Mouse (Mus musculus) heart, embryonic 10.5 days (tissue): ENCODE measurements around the gene Caskin1. TPM values are rescaled to one million over a fixed set of nuclear protein-coding genes. Genes with fewer than 3 reads are reported as not detected.

ENCODE experiments used
- DNase-seq: peaks from one replicate; pipeline ENCODE4 v3.0.0-alpha.2; 2017; ENCODE audit warnings: low spot score
- H3K27ac ChIP-seq: fragments of 300-500 bp; sonication (generic); 2 replicates; pipeline ENCODE4 v1.5.1; 2016; ENCODE audit warnings: mild to moderate bottlenecking
- H3K27me3 ChIP-seq: fragments of 300-500 bp; sonication (generic); 2 replicates; pipeline ENCODE4 v1.6.1; 2016; ENCODE audit warnings: mild to moderate bottlenecking; ENCODE audit not compliant: poor library complexity, insufficient read depth, severe bottlenecking
- H3K36me3 ChIP-seq: fragments of 300-500 bp; sonication (generic); 2 replicates; pipeline ENCODE4 v1.6.1; 2016; ENCODE audit warnings: mild to moderate bottlenecking, moderate library complexity
- H3K4me1 ChIP-seq: fragments of 300-500 bp; sonication (generic); 2 replicates; pipeline ENCODE4 v1.6.1; 2016; ENCODE audit warnings: mild to moderate bottlenecking
- H3K4me3 ChIP-seq: fragments of 300-500 bp; sonication (generic); 2 replicates; pipeline ENCODE4 v1.5.1; 2016; ENCODE audit warnings: mild to moderate bottlenecking, moderate library complexity
- H3K9me3 ChIP-seq: fragments of 300-500 bp; sonication (generic); 2 replicates; pipeline ENCODE4 v1.6.1; 2016; ENCODE audit warnings: mild to moderate bottlenecking, moderate library complexity
- WGBS: fragments of 180-500 bp; shearing (Covaris S2); methylation state at CpG from one replicate; pipeline ENCODE4 v1.1.7; 2016; 5-methylcytosine and 5-hydroxymethylcytosine counted together
- polyA plus RNA-seq: library from polyadenylated mRNA; unstranded; fragments of >200 nt; fragmentation: Nextera tagmentation; extraction: Ambion mirVana; gene quantifications from 2 replicates; pipeline ENCODE4 v1.2.1, GENCODE M21; 2016

Gene Caskin1
- polyA plus RNA-seq, 1 experiment from 2014 or later: 1.4 TPM

DNA sequence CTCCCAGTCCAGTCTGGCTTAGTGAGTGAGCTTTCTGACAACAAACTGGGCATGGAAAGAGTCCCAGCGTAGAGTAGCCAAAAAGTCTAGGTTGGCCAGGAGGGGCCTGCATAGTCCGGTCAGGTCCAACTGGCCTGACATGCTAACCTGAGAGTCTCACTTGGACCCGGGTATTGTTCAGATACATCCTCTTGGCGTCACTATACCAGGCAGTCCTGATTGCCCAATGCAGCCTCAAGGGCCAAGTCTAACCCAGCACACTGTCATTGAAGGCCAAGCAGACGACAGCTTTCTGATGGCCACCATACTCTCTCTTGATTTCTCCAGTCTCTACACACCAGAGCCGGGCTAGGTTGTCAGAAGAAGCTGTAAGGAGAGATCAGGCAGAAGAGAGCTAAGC is 12.8 kb upstream of the Caskin1 start:
- peak; percentile 60 for DNase-seq
- no peak overlapping the region for H3K27ac ChIP-seq
- no peak overlapping the region for H3K4me3 ChIP-seq
- H3K4me1 ChIP-seq: peaks cover 54% of the 10 kb centered on the region
- H3K9me3 ChIP-seq: no peaks in the 10 kb centered on the region
- peaks cover 52% of the 10 kb centered on the region for H3K36me3 ChIP-seq
- no peaks in the 10 kb centered on the region for H3K27me3 ChIP-seq
- WGBS: 90% methylated on average over 6 of the region's 6 CpGs

DNA sequence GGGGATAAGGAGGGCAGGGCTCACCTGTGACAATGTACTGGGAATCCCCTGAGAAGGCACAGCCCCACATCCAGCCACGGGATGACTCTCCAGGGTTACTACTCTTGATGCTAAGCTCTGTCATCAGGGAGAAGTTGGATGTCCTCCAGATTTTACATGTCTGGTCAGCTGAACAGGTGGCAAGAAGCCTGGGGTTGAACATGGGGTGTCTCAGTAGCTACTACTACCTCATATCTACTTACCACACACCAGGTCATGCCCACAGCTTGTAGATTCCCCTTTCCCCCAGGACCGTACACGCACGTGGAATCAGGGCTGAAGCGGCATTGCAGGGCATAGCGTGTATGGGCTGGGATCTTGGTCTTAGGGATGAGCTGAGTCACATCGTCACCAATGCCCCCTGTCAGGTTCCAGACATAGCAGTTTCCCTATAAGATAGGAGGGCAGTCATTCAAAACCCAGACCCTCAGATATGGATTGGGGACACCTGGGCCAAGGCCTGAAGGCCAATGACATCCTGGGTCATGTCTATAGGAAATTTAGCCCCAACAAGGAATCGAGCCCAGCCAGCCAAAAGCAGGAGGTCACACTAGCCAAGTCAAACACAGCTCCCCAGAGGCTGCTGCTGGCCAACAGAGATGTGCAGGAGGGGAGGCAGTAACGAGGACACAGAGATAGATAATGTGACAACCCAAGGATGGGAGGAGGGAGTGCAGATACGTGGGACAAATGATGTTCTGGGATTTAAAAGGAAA is 12.2 kb upstream of the Caskin1 start:
- peak; percentile 64 for DNase-seq
- Histone ChIP-seq H3K27ac (no peak overlapping the region), H3K4me3 (no peak overlapping the region), H3K4me1 (peaks cover 49% of the 10 kb centered on the region), H3K36me3 (peaks cover 52% of the 10 kb centered on the region), H3K27me3 (no peaks in the 10 kb centered on the region), H3K9me3 (no peaks in the 10 kb centered on the region)
- WGBS: 87% methylated on average over 10 of the region's 10 CpGs

DNA sequence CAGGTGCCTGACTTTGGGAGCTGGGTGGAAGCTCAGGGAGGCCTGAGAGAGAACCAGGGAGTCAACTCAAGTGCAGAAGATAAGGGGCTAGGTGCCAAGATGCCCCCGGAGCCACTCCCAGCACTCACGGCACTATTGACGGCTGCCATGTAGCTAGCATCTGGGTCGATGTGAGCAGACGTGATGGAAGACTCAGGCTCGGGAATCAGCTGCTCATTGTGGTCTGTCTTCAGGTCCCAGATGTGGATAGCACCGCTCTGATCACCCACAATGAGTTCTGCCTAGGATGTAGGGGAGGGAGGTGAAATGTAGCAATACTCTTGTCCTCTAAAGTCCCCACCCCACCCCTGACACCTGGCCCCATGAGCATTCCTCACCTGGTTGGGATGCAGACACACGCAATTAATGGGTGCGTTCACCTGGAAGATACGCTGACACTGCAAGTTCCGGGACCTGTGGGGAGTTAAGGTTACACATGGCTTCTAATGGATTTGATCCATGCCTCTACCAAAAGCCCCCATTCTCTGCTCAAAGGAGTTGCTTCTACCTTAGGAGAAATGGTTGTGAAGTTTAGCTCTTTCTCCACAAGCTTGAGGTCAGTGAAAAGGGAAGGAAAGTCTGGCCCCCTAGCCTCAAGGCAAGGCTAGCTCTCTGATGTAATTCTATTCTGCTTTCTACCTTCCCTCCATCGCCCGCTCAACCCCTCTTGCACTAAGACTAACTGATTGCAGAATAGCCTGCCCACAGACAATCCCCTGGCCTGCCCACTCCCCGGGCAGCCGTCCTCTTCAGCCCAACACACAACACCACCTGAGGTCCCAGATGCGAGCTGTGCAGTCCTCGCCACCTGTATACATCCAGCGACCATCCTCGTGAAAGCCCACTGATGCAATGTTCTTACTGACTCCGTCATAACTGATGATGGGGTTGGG is 11.1 kb upstream of the Caskin1 start:
- H3K4me1 ChIP-seq: peaks cover 38% of the 10 kb centered on the region
- 89% methylated on average over 20 of the region's 20 CpGs for WGBS
- no peaks in the 10 kb centered on the region for H3K27me3 ChIP-seq
- H3K9me3 ChIP-seq: no peaks in the 10 kb centered on the region
- H3K4me3 ChIP-seq: peak overlapping the region; percentile 82; the same call in 1 of the 2 replicates
- peak; percentile 75 for DNase-seq
- H3K27ac ChIP-seq: no peak overlapping the region; the same call in 1 of the 2 replicates
- H3K36me3 ChIP-seq: peaks cover 52% of the 10 kb centered on the region

DNA sequence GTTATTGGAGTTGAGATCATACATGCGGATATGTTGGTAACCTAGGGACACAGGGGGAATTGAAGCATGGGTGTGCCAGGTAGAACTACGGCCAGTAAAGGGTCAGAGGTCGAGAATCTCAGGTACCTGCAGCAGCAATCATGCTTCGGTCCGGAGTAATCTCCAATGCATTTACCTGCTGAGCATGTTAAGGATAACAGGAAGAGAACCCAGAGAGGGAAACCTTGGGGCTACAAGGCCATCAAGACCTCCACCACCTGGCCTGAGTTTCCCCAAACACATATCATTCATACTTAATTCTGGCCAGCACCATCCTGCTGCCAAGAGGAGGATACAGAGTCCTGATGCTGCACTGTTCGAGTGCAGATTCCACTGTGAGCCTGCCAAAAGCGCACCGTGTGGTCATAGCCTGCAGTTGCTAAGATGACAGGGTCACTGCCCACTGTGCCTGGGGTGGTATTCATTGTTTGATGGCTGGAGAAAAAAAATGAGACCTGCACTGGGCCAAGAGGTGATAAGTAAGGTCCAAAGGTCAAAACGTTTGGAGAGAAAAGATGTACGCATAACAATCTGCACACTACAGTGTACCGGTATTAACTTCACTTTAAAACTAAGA is 10.3 kb upstream of the Caskin1 start:
- no peaks in the 10 kb centered on the region for H3K9me3 ChIP-seq
- peaks cover 30% of the 10 kb centered on the region for H3K4me1 ChIP-seq
- H3K27me3 ChIP-seq: no peaks in the 10 kb centered on the region
- DNase-seq: peak; percentile 75
- 52% methylated on average over 11 of the region's 11 CpGs for WGBS
- peak overlapping the region; percentile 82 for H3K4me3 ChIP-seq
- peak overlapping the region; percentile 98 for H3K27ac ChIP-seq
- peaks cover 47% of the 10 kb centered on the region for H3K36me3 ChIP-seq

DNA sequence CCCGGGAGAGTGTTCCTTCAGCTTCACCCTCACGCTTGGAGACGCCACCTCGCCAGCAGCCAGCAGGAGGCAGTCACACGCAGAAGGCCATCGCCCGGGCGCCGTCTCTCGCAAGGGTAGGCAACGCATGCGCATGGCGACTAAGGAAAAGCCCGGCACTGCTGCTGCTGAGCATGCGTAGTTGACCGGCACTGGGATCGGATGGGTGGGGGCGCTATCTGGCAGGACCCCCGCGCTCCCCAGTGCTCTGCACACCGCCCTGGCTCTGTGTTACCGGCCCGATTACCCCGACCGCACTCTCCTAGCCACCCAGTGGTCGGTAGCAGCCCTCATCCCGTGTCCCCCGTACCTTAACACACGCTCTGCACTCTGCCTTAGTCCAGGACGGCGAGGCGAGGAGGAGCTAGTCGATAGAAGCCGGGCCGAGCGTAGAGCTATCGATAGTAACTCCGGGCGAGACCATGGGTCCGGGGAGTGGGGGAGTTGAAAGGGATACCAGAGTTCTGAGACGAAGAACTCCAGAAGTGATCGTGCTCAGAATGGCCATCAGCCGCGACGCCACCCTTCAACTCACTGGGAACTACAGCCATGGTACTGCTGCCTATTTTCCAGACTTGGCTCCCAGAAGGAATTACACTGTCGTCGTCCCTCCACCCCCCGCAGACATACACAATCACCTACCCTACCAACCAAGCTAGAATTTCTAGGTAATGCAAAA is 9.6 kb upstream of the Caskin1 start, which contains the start of gene Mlst8:
TSS of gene Mlst8 (minus strand) at position 416 of the 718 bp plus-strand sequence.
- H3K27me3 ChIP-seq: no peaks in the 10 kb centered on the region
- H3K27ac ChIP-seq: peak within 1 kb of the TSS; percentile 98
- peak within 1 kb of the TSS; percentile 82 for H3K4me3 ChIP-seq
- DNase-seq: peak; percentile 98
- H3K36me3 ChIP-seq: peaks cover 42% of the 10 kb centered on the region
- H3K4me1 ChIP-seq: peaks cover 26% of the 10 kb centered on the region
- under 1% methylated on average over 48 of the region's 48 CpGs for WGBS
- H3K9me3 ChIP-seq: no peaks in the 10 kb centered on the region

DNA sequence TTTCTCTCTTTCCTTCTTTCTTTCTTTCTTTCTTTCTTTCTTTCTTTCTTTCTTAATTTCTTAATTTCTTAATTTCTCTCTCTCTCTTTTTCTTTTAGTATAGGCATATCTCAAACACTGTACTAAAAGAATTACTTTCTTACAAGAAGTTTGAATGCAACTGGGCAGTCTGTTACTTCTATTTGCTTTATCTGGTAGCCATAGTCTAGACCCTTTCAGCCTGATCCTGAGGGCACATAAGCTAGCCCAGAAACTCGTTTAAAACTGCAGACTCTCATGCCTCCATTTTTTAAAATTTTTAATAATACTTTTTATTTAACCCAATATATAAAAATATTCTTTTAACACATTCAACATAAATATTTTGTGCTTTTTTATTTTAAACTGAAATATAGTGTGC is 9.0 kb upstream of the Caskin1 start:
- 32% methylated on average over 1 of the region's 1 CpGs for WGBS
- no peak for DNase-seq

DNA sequence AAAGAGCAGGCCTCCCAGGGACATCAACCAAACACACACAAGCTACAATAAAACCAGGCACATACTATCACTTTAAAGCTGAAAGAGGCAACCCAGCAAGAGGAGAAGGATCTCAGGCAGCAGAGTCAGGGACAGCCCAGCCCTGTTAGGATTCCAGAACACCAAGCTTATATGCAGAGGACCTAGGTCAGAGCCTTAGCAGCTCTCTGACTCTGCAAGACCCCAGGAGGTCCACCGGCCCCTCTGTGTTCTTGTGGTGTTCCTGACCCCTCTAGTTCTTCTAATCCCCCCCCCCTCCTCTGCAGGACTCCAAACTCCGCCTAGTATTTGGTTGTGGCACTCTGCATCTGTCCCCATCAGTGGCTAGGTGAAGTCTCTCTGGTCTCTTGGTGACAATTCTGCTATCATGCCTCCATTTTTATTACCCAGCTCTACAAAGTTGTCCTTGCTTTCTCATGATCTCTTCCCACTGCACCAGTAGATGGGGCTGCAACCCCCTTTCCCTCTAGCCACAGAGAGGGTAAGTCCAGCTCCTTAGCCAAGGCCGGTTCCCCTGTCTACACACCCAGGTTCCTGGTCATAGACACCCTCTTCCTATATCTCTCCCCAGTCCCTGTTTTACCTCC is 8.1 kb upstream of the Caskin1 start:
- peak overlapping the region; percentile 25; the same call in 1 of the 2 replicates for H3K27ac ChIP-seq
- WGBS: 37% methylated on average over 3 of the region's 3 CpGs

More for the DNA sequence above, 9.0 kb upstream of the Caskin1 start:
- Histone ChIP-seq H3K27ac (peak overlapping the region; percentile 98; the same call in 1 of the 2 replicates), H3K27me3 (no peaks in the 10 kb centered on the region), H3K4me1 (peaks cover 19% of the 10 kb centered on the region), H3K36me3 (peaks cover 36% of the 10 kb centered on the region), H3K4me3 (peak overlapping the region; percentile 82), H3K9me3 (no peaks in the 10 kb centered on the region)

DNA sequence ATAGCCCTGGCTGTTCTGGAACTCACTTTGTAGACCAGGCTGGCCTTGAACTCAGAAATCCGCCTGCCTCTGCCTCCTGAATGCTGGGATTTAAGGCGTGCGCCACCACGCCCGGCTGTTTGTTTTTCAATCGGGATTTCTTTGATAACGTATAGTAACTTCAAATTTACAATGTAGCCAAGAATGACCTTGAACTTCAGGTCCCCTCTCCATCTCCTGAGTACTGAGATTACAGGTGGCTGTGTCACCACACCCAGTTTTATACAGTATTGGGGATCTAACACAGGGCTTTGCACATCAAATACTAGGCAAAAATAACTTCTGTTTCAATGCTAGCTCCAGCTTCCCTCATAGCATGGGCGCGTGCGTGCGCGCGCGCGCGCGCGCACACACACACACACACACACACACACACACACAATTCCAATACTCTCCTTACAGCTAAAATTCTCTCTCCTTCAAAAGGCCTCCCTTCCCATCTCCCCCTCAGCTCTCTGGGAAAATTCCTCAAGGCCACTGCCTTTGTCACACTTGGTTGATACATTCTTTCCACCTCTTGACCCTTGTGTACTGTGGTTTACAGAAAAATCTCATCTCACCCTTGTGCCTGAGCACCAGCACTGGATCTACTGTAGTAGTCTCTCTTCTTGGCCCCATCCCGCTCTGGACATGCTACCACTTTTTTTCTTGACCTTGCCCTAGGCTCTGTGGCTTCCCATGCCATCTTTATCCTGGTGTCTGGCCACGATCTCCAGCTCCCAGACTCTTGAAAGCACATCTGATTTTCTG is 7.2 kb upstream of the Caskin1 start:
- Histone ChIP-seq H3K36me3 (peaks cover 18% of the 10 kb centered on the region), H3K27ac (no peak overlapping the region), H3K4me1 (peaks cover 25% of the 10 kb centered on the region), H3K9me3 (no peaks in the 10 kb centered on the region), H3K27me3 (peaks cover 12% of the 10 kb centered on the region; the same call in 1 of the 2 replicates), H3K4me3 (no peak overlapping the region)
- peak; percentile 68 for DNase-seq
- 90% methylated on average over 20 of the region's 20 CpGs for WGBS

More for the DNA sequence above, 8.1 kb upstream of the Caskin1 start:
- H3K4me1 ChIP-seq: peaks cover 20% of the 10 kb centered on the region
- H3K4me3 ChIP-seq: 0 out of 2 replicates have a peak overlapping the region, but pooled peaks have one; percentile 15
- H3K27me3 ChIP-seq: peaks cover 5% of the 10 kb centered on the region; the same call in 1 of the 2 replicates
- H3K9me3 ChIP-seq: no peaks in the 10 kb centered on the region
- DNase-seq: peak; percentile 66
- H3K36me3 ChIP-seq: peaks cover 27% of the 10 kb centered on the region

DNA sequence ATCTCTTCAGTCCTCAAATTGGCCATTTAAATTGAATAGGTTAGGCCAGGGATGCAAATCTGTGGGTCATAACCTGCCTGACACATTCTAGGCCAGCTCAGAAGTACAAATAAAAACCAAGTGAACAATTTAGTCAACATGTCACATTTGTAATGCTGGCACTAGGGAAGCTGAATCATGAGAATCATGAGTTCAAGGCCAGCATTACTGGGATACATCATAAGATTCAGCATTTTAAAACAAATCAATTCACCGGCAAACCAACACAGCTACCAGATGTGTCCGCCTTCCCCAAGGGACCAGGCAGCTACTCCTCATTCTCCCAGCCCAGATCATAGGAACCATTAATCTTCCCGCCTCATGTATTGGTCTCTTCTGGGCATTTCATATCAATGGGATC is 4.9 kb upstream of the Caskin1 start:
- no peak overlapping the region for H3K4me3 ChIP-seq
- H3K4me1 ChIP-seq: peaks cover 20% of the 10 kb centered on the region
- H3K27ac ChIP-seq: no peak overlapping the region
- DNase-seq: no peak
- H3K9me3 ChIP-seq: no peaks in the 10 kb centered on the region
- no peaks in the 10 kb centered on the region for H3K36me3 ChIP-seq
- peaks cover 35% of the 10 kb centered on the region for H3K27me3 ChIP-seq
- WGBS: 89% methylated on average over 3 of the region's 3 CpGs

DNA sequence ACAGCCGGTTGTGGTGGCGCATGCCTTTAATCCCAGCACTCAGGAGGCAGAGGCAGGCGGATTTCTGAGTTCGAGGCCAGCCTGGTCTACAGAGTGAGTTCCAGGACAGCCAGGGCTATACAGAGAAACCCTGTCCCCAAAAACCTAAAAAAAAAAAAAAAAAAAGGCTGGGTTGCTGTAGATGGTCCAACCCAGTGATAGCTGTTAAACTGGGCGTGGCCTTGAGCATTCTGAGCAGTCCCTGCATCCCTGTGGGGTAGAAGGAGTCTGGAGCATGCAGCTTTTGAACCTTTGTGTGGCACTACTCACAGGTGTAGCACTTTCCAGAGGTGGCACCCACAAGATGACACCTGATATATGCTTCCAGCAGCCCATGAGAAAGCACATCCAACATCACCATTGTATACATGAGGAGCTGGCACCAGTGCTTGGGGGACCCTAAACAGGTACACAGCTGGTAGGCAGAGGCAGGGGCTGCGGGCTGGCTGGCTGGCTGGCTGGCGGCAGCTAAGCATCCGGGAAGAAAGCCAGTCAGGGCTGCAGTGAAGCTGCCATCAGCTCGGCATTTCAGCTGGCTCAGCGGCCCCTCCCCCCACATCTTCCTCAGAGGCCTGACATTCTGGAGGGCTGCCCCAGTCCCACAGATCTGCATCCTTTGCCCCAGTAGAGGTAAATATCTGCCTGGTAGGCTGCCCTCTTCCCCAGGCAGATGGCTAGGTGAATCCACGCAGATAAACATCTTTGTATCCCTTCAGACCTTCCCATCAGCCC is 3.1 kb upstream of the Caskin1 start:
- no peaks in the 10 kb centered on the region for H3K9me3 ChIP-seq
- peaks cover 30% of the 10 kb centered on the region for H3K4me1 ChIP-seq
- no peak overlapping the region for H3K4me3 ChIP-seq
- peak overlapping the region; percentile 52; the same call in 1 of the 2 replicates for H3K27ac ChIP-seq
- WGBS: 45% methylated on average over 11 of the region's 11 CpGs
- no peak for DNase-seq
- no peaks in the 10 kb centered on the region for H3K36me3 ChIP-seq
- H3K27me3 ChIP-seq: peaks cover 51% of the 10 kb centered on the region
